Mouse (Mus musculus): ENCODE results near the gene Nasp. TPM values are rescaled to one million over a fixed set of nuclear protein-coding genes. Genes with fewer than 3 reads are reported as not detected.
A peak's percentile ranks its signal among the peaks of the same experiment; 100 is the strongest.

The Nasp gene
- polyA plus RNA-seq, 1 experiment from 2014 or later: 322 TPM

DNA sequence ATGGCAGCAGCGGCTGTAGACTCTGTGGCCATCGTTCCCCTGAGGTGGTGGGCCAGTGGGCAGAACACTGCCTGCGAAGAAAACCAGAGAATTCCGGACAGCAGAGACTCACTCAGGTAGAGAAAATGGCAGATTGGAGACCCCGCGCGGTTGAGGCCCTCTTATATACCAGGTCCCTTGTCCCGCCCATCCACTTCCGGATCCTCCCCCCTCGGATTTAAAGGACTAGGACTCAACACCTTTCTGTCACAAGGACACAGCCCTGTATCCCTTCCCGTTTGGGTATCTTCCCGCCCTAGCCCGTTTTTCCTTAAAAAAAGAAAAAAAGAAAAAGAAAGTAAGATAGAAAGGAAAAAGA, 403 bp downstream of the Nasp start:
- peak overlapping the region; percentile 62 for H3K4me2 ChIP-seq
- H3K9me3 ChIP-seq: no peaks in the 10 kb centered on the region
- peaks cover 28% of the 10 kb centered on the region for H3K36me3 ChIP-seq
- peak overlapping the region; percentile 95 for H3K27ac ChIP-seq
- ATAC-seq (ENCODE audit: insufficient number of reproducible peaks, insufficient read depth, low FRiP score, low TSS enrichment, low read depth): peak; percentile 84
- peak overlapping the region; percentile 84 for H3K9ac ChIP-seq (replicated peaks)
- peak overlapping the region; percentile 82 for H3K4me3 ChIP-seq (replicated peaks)
- H3K4me1 ChIP-seq (replicated peaks): peaks cover 11% of the 10 kb centered on the region
- no peaks in the 10 kb centered on the region for H3K27me3 ChIP-seq
- 0% methylated on average over 13 of the region's 13 CpGs for WGBS

DNA sequence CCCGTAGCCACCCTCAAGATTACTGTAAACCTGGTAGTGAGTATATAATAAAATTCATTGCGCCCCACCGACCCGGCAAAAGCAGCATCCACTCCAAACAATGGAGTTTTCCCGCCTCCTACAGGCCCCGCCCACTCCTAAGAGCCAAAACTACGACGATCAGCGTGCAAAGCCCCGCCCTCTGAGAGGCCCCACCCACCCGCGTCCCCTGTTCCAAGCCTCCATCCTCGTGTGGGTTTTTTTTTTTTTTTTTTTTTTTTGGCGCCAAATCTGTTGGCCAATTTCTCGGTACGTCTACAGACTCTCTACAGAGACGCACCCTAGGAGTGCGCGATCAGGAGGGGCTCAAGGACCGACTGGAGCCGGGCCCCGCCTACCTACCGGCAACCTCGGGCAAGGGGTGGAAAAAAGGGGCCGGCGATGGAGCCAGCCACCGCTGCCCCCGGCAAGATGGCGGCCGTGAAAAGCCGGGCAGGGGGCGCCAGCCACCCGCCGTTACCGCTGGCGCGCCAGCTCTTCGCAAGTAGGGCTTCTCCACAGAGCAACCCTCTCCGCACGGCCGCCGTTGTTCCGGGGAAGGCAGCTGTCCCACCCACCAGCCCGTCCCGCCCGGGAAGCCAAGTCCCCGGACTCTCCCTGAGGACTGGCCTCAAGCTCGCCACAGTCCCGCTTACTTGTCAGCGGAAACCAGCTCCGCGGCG, 933 bp downstream of the Nasp start:
- peak overlapping the region; percentile 95 for H3K27ac ChIP-seq
- H3K27me3 ChIP-seq: no peaks in the 10 kb centered on the region
- peaks cover 11% of the 10 kb centered on the region for H3K4me1 ChIP-seq (replicated peaks)
- H3K9ac ChIP-seq (replicated peaks): peak overlapping the region; percentile 84
- H3K4me3 ChIP-seq (replicated peaks): peak overlapping the region; percentile 82
- peak; percentile 74 for ATAC-seq (ENCODE audit: insufficient number of reproducible peaks, insufficient read depth, low FRiP score, low TSS enrichment, low read depth)
- WGBS: under 1% methylated on average over 53 of the region's 53 CpGs
- peak overlapping the region; percentile 62 for H3K4me2 ChIP-seq
- no peaks in the 10 kb centered on the region for H3K9me3 ChIP-seq
- peaks cover 28% of the 10 kb centered on the region for H3K36me3 ChIP-seq

DNA sequence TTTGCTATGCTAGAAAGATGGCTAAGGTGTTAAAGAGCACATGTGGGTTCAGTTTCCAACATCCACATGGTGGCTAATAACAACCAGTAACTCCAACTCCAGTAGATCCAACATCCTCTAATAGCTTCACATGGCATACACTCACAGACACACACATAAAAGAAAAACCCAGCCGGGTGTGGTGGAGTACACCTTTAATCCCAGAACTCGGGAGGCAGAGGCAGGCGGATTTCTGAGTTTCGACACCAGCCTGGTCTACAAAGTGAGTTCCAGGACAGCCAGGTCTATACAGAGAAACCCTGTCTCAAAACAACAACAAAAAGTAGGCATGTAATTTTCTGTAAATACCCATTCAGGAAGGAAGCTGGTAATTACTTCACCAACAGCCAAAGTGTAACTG, 2.9 kb downstream of the Nasp start:
- Histone ChIP-seq H3K36me3 (peaks cover 48% of the 10 kb centered on the region), H3K4me2 (peak overlapping the region; percentile 62), H3K9ac (replicated peaks) (no peak overlapping the region), H3K4me3 (replicated peaks) (peak overlapping the region; percentile 82; the same call in 1 of the 2 replicates), H3K4me1 (replicated peaks) (peaks cover 11% of the 10 kb centered on the region), H3K27ac (no peak overlapping the region), H3K27me3 (no peaks in the 10 kb centered on the region), H3K9me3 (no peaks in the 10 kb centered on the region)
- no peak for ATAC-seq (ENCODE audit: insufficient number of reproducible peaks, insufficient read depth, low FRiP score, low TSS enrichment, low read depth)
- WGBS: 90% methylated on average over 4 of the region's 4 CpGs

DNA sequence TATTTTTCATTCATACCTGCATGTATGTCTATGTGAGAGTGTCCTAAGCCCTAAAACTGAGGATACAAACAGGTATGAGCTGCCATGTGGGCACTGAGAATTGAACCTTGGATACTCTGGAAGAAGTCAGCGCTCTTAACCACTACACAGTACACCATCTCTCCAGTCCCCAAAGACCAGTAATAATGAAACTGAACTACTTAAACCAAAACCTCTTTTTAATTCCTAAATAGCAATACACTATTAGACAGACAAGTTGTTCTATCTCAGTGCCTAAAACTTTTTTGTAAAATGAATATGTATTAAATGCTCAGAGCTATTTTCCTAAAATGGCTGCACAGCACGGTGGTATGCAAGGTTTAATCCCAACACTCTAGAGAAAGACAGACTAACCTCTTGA, 12.5 kb downstream of the Nasp start:
- H3K36me3 ChIP-seq: peaks cover 88% of the 10 kb centered on the region
- no peaks in the 10 kb centered on the region for H3K27me3 ChIP-seq
- 96% methylated on average over 2 of the region's 2 CpGs for WGBS
- H3K4me3 ChIP-seq (replicated peaks): no peak overlapping the region
- no peak for ATAC-seq (ENCODE audit: insufficient number of reproducible peaks, insufficient read depth, low FRiP score, low TSS enrichment, low read depth)
- H3K9me3 ChIP-seq: no peaks in the 10 kb centered on the region
- no peak overlapping the region for H3K4me2 ChIP-seq
- H3K4me1 ChIP-seq (replicated peaks): no peaks in the 10 kb centered on the region
- H3K9ac ChIP-seq (replicated peaks): no peak overlapping the region
- H3K27ac ChIP-seq: no peak overlapping the region

GRCm38 (mm10) chr4:116612621-116613020, 15.1 kb downstream of the Nasp start:
- peaks cover 85% of the 10 kb centered on the region for H3K36me3 ChIP-seq
- H3K4me1 ChIP-seq (replicated peaks): no peaks in the 10 kb centered on the region
- no peak overlapping the region for H3K4me2 ChIP-seq
- ATAC-seq (ENCODE audit: insufficient number of reproducible peaks, insufficient read depth, low FRiP score, low TSS enrichment, low read depth): no peak
- WGBS: 94% methylated on average over 2 of the region's 2 CpGs
- H3K9me3 ChIP-seq: no peaks in the 10 kb centered on the region
- no peak overlapping the region for H3K27ac ChIP-seq
- no peak overlapping the region for H3K4me3 ChIP-seq (replicated peaks)
- no peak overlapping the region for H3K9ac ChIP-seq (replicated peaks)
- no peaks in the 10 kb centered on the region for H3K27me3 ChIP-seq

DNA sequence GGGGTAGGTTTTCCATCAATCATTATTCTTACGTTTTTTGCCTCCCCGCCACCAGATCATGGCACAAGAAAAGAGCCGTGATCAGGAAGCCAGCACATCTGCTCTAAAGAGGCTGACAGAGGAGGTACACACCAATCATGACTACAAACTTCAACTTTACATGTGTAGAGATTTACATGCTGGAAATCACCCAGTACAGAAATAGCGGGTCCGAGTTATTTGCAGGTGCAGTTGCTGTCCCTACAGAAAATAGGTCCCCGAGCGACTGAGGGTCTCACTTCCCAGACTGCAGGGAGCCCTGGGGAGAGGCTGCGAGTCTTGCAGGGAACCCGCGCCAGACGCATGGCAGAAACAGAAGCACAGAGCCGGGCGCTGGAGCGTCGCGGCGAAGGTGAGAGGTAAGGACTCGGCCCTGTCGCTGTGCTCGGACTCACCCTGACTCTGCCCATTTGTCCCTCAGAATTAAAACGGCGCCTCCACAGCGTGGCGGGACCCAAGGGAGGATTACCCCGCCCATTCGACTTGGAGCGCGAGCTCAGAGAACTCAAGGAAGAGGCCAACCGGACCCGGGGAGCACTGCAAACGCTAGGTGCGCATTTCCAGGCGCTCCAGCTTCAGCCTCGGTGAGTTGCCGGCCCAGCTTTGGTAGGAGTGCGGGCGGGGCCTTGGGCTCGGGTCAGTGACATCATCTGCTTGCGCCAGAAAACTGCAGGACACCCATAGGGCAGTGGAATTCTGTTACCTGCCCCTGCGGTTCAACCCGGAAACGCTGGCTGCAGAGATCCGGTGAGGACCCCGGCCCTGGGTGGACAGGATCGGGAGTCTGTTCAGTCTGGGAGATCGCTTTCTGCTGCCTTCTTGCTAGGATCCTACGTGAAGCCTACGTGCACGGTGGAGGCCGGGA, 30.5 kb downstream of the Nasp start:
- Histone ChIP-seq H3K4me1 (replicated peaks) (peaks cover 22% of the 10 kb centered on the region), H3K4me2 (peak overlapping the region; percentile 81), H3K4me3 (replicated peaks) (peak overlapping the region; percentile 60), H3K9ac (replicated peaks) (peak overlapping the region; percentile 61), H3K9me3 (no peaks in the 10 kb centered on the region), H3K27ac (peak overlapping the region; percentile 83), H3K36me3 (peaks cover 49% of the 10 kb centered on the region), H3K27me3 (no peaks in the 10 kb centered on the region)
- WGBS: 1% methylated on average over 50 of the region's 50 CpGs
- peak; percentile 88 for ATAC-seq (ENCODE audit: insufficient number of reproducible peaks, insufficient read depth, low FRiP score, low TSS enrichment, low read depth)

DNA sequence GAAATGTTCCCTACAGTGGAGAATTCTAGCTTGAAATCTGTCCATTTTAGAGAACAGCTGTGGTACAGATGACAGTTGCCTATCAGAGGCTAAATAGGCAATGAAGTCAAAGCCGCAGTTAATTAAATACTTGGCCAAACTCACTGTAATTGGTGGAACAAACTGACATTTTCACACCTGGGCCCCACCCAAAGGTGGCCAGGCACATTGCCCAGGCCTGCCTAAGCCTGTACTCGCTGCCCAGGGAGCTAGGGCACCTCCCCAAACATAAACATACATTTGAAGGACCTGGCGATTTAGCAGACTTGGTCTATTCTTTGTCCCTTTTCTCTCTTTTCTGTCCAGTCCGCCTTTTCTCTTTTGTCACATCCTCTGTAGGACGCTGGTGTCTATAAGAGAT, 31.4 kb downstream of the Nasp start, which contains the start of gene Ccdc17:
Gene Ccdc17, plus strand, starts transcription at position 276 of the 400 bp plus-strand sequence.
- H3K27me3 ChIP-seq: no peaks in the 10 kb centered on the region
- peaks cover 49% of the 10 kb centered on the region for H3K36me3 ChIP-seq
- H3K4me1 ChIP-seq (replicated peaks): peaks cover 22% of the 10 kb centered on the region
- H3K4me2 ChIP-seq: peak within 1 kb of the TSS; percentile 81
- H3K9ac ChIP-seq (replicated peaks): peak within 1 kb of the TSS; percentile 61
- H3K27ac ChIP-seq: peak within 1 kb of the TSS; percentile 83
- ATAC-seq (ENCODE audit: insufficient number of reproducible peaks, insufficient read depth, low FRiP score, low TSS enrichment, low read depth): no peak
- peak within 1 kb of the TSS; percentile 60 for H3K4me3 ChIP-seq (replicated peaks)
- 29% methylated on average over 5 of the region's 5 CpGs for WGBS
- H3K9me3 ChIP-seq: no peaks in the 10 kb centered on the region

DNA sequence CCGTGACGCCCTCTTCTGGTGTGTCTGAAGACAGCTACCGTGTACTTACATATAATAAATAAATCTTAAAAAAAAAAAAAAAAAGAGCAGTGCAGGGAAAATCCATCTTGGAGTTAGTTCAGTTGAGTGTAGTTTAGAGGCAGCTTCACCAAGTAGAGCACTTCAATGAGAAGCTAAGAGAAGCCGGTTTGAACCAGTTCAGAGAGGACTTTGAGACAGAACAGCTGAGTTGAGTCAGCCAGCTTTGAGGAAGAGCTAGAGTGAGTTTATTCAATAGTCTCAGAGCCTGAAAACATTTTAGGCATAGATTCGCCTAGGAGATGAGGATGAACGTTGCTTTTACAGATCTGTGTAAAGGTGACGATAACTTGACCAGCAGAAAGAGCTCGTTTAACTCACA, 31.9 kb downstream of the Nasp start:
- Histone ChIP-seq H3K36me3 (peaks cover 49% of the 10 kb centered on the region), H3K4me2 (no peak overlapping the region), H3K4me3 (replicated peaks) (no peak overlapping the region), H3K9ac (replicated peaks) (no peak overlapping the region), H3K27me3 (no peaks in the 10 kb centered on the region), H3K9me3 (no peaks in the 10 kb centered on the region), H3K27ac (no peak overlapping the region), H3K4me1 (replicated peaks) (peaks cover 22% of the 10 kb centered on the region)
- no peak for ATAC-seq (ENCODE audit: insufficient number of reproducible peaks, insufficient read depth, low FRiP score, low TSS enrichment, low read depth)
- WGBS: 78% methylated on average over 8 of the region's 8 CpGs

DNA sequence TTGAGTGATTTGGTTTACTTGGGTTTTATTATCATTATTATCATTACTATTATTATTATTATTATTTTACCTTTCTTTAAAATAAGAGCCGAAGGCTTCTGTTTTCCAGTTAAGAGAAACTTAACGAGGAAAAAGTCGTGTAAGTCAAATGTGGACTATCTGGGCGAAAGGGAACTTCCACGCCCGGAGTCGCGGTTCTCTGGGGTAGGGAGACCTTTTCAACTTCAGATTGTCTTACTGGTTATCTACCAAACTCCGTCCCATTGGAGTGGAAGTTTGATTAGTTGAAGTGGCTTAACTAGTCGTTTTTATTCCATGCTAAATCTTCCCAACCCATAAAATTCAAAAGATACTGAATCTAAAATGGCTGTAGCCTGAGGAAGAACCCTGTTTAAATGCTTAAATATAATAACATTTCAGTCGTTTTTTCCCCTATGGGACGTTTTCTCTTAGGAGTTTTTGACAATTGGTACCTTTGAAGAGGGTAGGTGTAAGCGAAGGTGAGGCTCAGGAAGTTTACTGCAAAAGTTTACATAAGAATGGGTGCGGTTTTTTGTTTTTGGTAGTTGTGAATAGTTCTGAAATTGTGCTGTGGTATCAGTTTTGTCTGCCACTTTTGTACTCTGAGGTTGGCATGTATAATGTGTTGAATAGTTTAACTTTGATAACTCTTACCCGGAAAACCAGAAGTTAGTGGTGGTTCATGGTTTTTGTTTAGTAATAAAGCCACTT, 69.4 kb downstream of the Nasp start:
- peak overlapping the region; percentile 82 for H3K4me2 ChIP-seq
- H3K4me3 ChIP-seq (replicated peaks): peak overlapping the region; percentile 77
- H3K36me3 ChIP-seq: peaks cover 24% of the 10 kb centered on the region
- peak overlapping the region; percentile 88; the same call in 1 of the 2 replicates for H3K27ac ChIP-seq
- no peak for ATAC-seq (ENCODE audit: insufficient number of reproducible peaks, insufficient read depth, low FRiP score, low TSS enrichment, low read depth)
- no peaks in the 10 kb centered on the region for H3K27me3 ChIP-seq
- WGBS: 7% methylated on average over 15 of the region's 15 CpGs
- peak overlapping the region; percentile 75 for H3K9ac ChIP-seq (replicated peaks)
- peaks cover 11% of the 10 kb centered on the region for H3K4me1 ChIP-seq (replicated peaks)
- no peaks in the 10 kb centered on the region for H3K9me3 ChIP-seq

GRCm38 (mm10) chr4:116557306-116558121, 70.2 kb downstream of the Nasp start, which contains the start of gene Gpbp1l1:
Gene Gpbp1l1 (plus strand): TSS chr4:116557658.
- Histone ChIP-seq H3K4me2 (peak within 1 kb of the TSS; percentile 82), H3K4me3 (replicated peaks) (peak within 1 kb of the TSS; percentile 77), H3K27ac (peak within 1 kb of the TSS; percentile 88), H3K9ac (replicated peaks) (peak within 1 kb of the TSS; percentile 75), H3K9me3 (no peaks in the 10 kb centered on the region), H3K4me1 (replicated peaks) (peaks cover 11% of the 10 kb centered on the region), H3K27me3 (no peaks in the 10 kb centered on the region), H3K36me3 (peaks cover 32% of the 10 kb centered on the region)
- peak; percentile 94 for ATAC-seq (ENCODE audit: insufficient number of reproducible peaks, insufficient read depth, low FRiP score, low TSS enrichment, low read depth)
- under 1% methylated on average over 78 of the region's 78 CpGs for WGBS

All from limb, embryonic 12.5 days (tissue).